Mouse (Mus musculus): Measurements from ENCODE around the gene Borcs6.

GRCm38 (mm10) chr11:69101604-69102402, 42.3 kb downstream of the Borcs6 start:
- TF ChIP-seq CTCF (IDR thresholded peaks at IDR 0.05): no peak
- no peak for TF ChIP-seq EP300 (IDR thresholded peaks at IDR 0.05)

Data from lung, postnatal 0 days (tissue).